Comparison of ENCODE assay signal across 18 mouse cellular contexts in genomic region chr2:45182876-45183275, GRCm38 (mm10).
DNase-seq lines count a peak whose midpoint lies in the region; ATAC-seq and TF ChIP-seq lines count a peak whose summit lies in the region.
"Had no signal": no experiment of that assay in that cellular context is flagged by ENCODE, and none has a peak within 500 bp of the region (broad histone marks: within the 10 kb centered on the region; RNA-seq: fewer than 3 reads in every experiment).

No protein-coding gene starts in this region.

- H3K27ac ChIP-seq in brown adipose tissue, adult 24 weeks (replicated peaks; ENCODE audit: low read depth, low read length): peak overlapping the region; percentile 48
- H3K27ac ChIP-seq in kidney, adult 2 months (ENCODE audit: insufficient read depth, low read depth, low read length): no peak overlapping the region
- H3K27ac ChIP-seq: embryonic facial prominence, embryonic 12.5 days; heart, adult 2 months; heart, embryonic 15.5 days; liver, embryonic 12.5 days had no signal

- peak; percentile 44 for DNase-seq in adrenal gland, postnatal 14 days
- DNase-seq in adrenal gland, postnatal 25 days: no peak
- DNase-seq in frontal cortex, adult 2 months (ENCODE audit: extremely low spot score in 1 of 2, low spot score in 1 of 2): no peak
- peak; percentile 74 for DNase-seq in Muller cell, postnatal 12 days (ENCODE audit: inconsistent ontology term)
- no peak for DNase-seq in kidney, adult 2 months
- DNase-seq: B cell, adult 2 months; cerebellum, adult 11 months; gastrocnemius, postnatal 10 days; heart, adult 2 months; layer of hippocampus, postnatal 36 days; thymus, postnatal 4 days had no signal

- WGBS in kidney, adult 2 months: 97% methylated on average over 1 of the region's 1 CpGs

- H3K4me1 ChIP-seq in brown adipose tissue, adult 24 weeks (ENCODE audit: control insufficient read depth, insufficient read depth, insufficient read length, low read length): peaks cover 6% of the 10 kb centered on the region; the same call in 1 of the 2 replicates
- H3K4me1 ChIP-seq in kidney, adult 2 months (ENCODE audit: control insufficient read depth, insufficient read depth, low read length): no peaks in the 10 kb centered on the region

- H3K36me3 ChIP-seq in kidney, adult 2 months (ENCODE audit: control insufficient read depth, insufficient read depth, low read length): no peaks in the 10 kb centered on the region
- H3K36me3 ChIP-seq: embryonic facial prominence, embryonic 12.5 days; heart, embryonic 15.5 days; liver, embryonic 12.5 days had no signal

- H3K27me3 ChIP-seq in kidney, adult 2 months (replicated peaks; ENCODE audit: control insufficient read depth, insufficient read depth, low read length): no peaks in the 10 kb centered on the region
- H3K27me3 ChIP-seq: embryonic facial prominence, embryonic 12.5 days; heart, embryonic 15.5 days; liver, embryonic 12.5 days; Patski had no signal

- no peak for TF ChIP-seq CTCF in kidney, adult 2 months (conservative IDR thresholded peaks at IDR 0.05; ENCODE audit: insufficient read depth, insufficient read length, low read depth, low read length)

- no peak for TF ChIP-seq POLR2A in kidney, adult 2 months (IDR thresholded peaks at IDR 0.05; ENCODE audit: low read depth, low read length)

- H3K4me3 ChIP-seq in brown adipose tissue, adult 24 weeks (ENCODE audit: insufficient read depth, low read depth, low read length): no peak overlapping the region
- H3K4me3 ChIP-seq in kidney, adult 2 months (ENCODE audit: insufficient read depth, low read depth, low read length): no peak overlapping the region
- H3K4me3 ChIP-seq: embryonic facial prominence, embryonic 12.5 days; heart, adult 2 months; heart, embryonic 15.5 days; liver, embryonic 12.5 days had no signal

- 0 out of 2 replicates have a peak, but pooled peaks have one; percentile 22 for ATAC-seq in frontal cortex, adult (ENCODE audit: low TSS enrichment)
- ATAC-seq: liver, embryonic 12.5 days; midbrain, embryonic 16.5 days; Patski had no signal

Comparison
In these comparisons a context has a peak if more than half of its experiments do, and no peak if none do; other contexts are left out.
1. DNase-seq: peak in adrenal gland, postnatal 14 days (single experiment) and Muller cell, postnatal 12 days (single experiment); none in adrenal gland, postnatal 25 days (single experiment), frontal cortex, adult 2 months (0 of 2) and kidney, adult 2 months (single experiment).